Mouse (Mus musculus): Measurements from ENCODE around the gene Ikzf2.

- TF ChIP-seq CTCF (IDR thresholded peaks at IDR 0.05; ENCODE audit: low read depth, low read length): no peak
- no peak for TF ChIP-seq POLR2A (IDR thresholded peaks at IDR 0.05; ENCODE audit: insufficient read depth, low read length)
- no peak for TF ChIP-seq EP300 (IDR thresholded peaks at IDR 0.05; ENCODE audit: insufficient read depth, low read depth, low read length)
Observed at GRCm38 (mm10) chr1:69506011-69506410, 181.0 kb downstream of the Ikzf2 start.

Data from ES-Bruce4 (cell line).